Mouse (Mus musculus): ENCODE results near the gene Snrk. TPM values are rescaled to one million over a fixed set of nuclear protein-coding genes. Genes with fewer than 3 reads are reported as not detected.

Gene Snrk
- polyA plus RNA-seq, 1 experiment: 20.3 TPM

DNA sequence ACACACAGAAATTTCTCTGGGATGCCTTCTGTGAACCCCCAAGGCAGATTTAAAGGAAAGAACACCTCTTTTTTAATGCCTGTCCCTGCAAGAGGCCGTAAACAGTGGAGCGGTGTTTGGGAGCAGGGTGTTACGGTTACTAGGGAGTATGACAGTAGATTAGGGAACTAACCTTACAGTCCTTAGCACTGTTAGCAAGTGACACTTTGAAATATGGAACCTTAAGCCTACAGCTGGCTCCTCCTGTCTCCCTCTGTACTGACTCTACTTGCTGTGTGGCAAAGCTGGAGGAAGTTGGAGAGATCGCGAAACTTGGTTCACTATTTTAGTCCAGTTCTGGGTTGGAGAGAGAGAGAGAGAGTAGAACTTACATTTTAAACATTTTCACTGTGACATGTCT lies 5.0 kb downstream of the Snrk start:
- Histone ChIP-seq H3K9ac (ENCODE audit: low read depth, poor library complexity, severe bottlenecking) (no peak overlapping the region), H3K4me3 (ENCODE audit: low read depth, low read length) (no peak overlapping the region), H3K36me3 (ENCODE audit: control insufficient read depth, insufficient read depth, low read length, poor library complexity, severe bottlenecking) (no peaks in the 10 kb centered on the region), H3K4me1 (ENCODE audit: control insufficient read depth, insufficient read depth, low read length) (no peaks in the 10 kb centered on the region), H3K27ac (ENCODE audit: insufficient read depth, low read length) (no peak overlapping the region), H3K9me3 (replicated peaks; ENCODE audit: control insufficient read depth, insufficient read depth, low read length, poor library complexity, severe bottlenecking) (no peaks in the 10 kb centered on the region), H3K27me3 (ENCODE audit: control insufficient read depth, insufficient read depth, low read length, poor library complexity, severe bottlenecking) (no peaks in the 10 kb centered on the region; the same call in 1 of the 2 replicates)
- TF ChIP-seq EP300 (IDR thresholded peaks at IDR 0.05; ENCODE audit: insufficient read depth, low read depth, low read length) (no peak), CTCF (IDR thresholded peaks at IDR 0.05; ENCODE audit: low read depth, low read length) (no peak), POLR2A (IDR thresholded peaks at IDR 0.05; ENCODE audit: insufficient read depth, low read length) (no peak)

DNA sequence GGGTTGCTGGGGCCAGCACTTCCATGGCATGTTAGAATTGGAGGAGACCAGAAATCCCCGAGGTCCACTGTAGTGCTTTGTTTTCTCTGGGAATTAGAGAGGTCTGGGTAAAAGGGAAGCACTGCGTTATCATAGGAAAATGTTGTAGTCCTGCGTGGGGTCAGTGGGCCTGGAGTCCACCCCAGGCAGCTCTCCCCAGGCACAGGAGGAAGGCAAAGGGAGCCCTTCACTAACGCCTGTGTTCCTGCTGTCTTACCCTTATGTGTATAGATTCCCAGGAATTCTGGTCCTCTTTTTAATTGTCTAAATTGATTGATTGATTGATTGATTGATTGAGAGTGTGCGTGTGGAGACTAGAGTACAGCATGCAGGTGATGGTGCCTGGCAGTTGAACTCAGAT lies 6.1 kb downstream of the Snrk start:
- H3K9ac ChIP-seq (ENCODE audit: low read depth, poor library complexity, severe bottlenecking): no peak overlapping the region
- no peaks in the 10 kb centered on the region for H3K9me3 ChIP-seq (replicated peaks; ENCODE audit: control insufficient read depth, insufficient read depth, low read length, poor library complexity, severe bottlenecking)
- H3K27ac ChIP-seq (ENCODE audit: insufficient read depth, low read length): no peak overlapping the region
- H3K4me1 ChIP-seq (ENCODE audit: control insufficient read depth, insufficient read depth, low read length): no peaks in the 10 kb centered on the region
- H3K27me3 ChIP-seq (ENCODE audit: control insufficient read depth, insufficient read depth, low read length, poor library complexity, severe bottlenecking): no peaks in the 10 kb centered on the region; the same call in 1 of the 2 replicates
- TF ChIP-seq POLR2A (IDR thresholded peaks at IDR 0.05; ENCODE audit: insufficient read depth, low read length) (no peak), EP300 (IDR thresholded peaks at IDR 0.05; ENCODE audit: insufficient read depth, low read depth, low read length) (no peak), CTCF (IDR thresholded peaks at IDR 0.05; ENCODE audit: low read depth, low read length) (no peak)
- no peaks in the 10 kb centered on the region for H3K36me3 ChIP-seq (ENCODE audit: control insufficient read depth, insufficient read depth, low read length, poor library complexity, severe bottlenecking)
- no peak overlapping the region for H3K4me3 ChIP-seq (ENCODE audit: low read depth, low read length)

DNA sequence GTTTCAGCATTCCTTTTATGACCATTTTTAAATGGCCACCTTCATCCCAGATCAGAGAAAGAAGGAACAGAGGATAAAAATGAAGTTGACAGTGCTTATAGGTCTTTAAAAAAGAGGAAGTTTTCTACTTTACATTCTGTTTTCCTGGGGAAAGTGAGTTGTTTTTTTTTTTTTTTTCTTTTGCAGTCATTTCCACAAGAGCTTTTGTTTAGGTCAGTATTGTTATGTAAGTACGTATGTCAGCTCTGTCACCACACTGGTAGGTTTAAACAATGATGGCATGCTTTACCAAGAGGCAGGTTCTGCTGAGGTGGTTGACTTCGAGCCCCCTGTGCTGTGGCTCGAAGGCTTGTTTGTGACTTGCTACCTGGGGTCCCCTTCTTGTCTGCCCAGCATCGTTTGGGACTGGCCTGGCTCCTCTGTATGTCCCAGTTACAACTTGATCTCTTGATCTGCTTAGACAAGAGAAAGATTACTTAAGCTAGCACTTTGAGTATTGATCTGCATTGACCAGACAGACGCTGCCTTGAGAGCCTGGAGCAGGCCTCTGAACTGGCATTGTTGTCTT lies 8.7 kb downstream of the Snrk start:
- H3K9me3 ChIP-seq (replicated peaks; ENCODE audit: control insufficient read depth, insufficient read depth, low read length, poor library complexity, severe bottlenecking): no peaks in the 10 kb centered on the region
- no peak overlapping the region for H3K27ac ChIP-seq (ENCODE audit: insufficient read depth, low read length)
- H3K9ac ChIP-seq (ENCODE audit: low read depth, poor library complexity, severe bottlenecking): no peak overlapping the region
- H3K36me3 ChIP-seq (ENCODE audit: control insufficient read depth, insufficient read depth, low read length, poor library complexity, severe bottlenecking): no peaks in the 10 kb centered on the region
- H3K4me1 ChIP-seq (ENCODE audit: control insufficient read depth, insufficient read depth, low read length): no peaks in the 10 kb centered on the region
- H3K4me3 ChIP-seq (ENCODE audit: low read depth, low read length): no peak overlapping the region
- H3K27me3 ChIP-seq (ENCODE audit: control insufficient read depth, insufficient read depth, low read length, poor library complexity, severe bottlenecking): no peaks in the 10 kb centered on the region
- TF ChIP-seq POLR2A (IDR thresholded peaks at IDR 0.05; ENCODE audit: insufficient read depth, low read length): no peak
- no peak for TF ChIP-seq EP300 (IDR thresholded peaks at IDR 0.05; ENCODE audit: insufficient read depth, low read depth, low read length)
- TF ChIP-seq CTCF (IDR thresholded peaks at IDR 0.05; ENCODE audit: low read depth, low read length): no peak

- Histone ChIP-seq H3K36me3 (ENCODE audit: control insufficient read depth, insufficient read depth, low read length, poor library complexity, severe bottlenecking) (no peaks in the 10 kb centered on the region), H3K27ac (ENCODE audit: insufficient read depth, low read length) (no peak overlapping the region), H3K4me1 (ENCODE audit: control insufficient read depth, insufficient read depth, low read length) (no peaks in the 10 kb centered on the region), H3K4me3 (ENCODE audit: low read depth, low read length) (no peak overlapping the region), H3K9ac (ENCODE audit: low read depth, poor library complexity, severe bottlenecking) (no peak overlapping the region), H3K27me3 (ENCODE audit: control insufficient read depth, insufficient read depth, low read length, poor library complexity, severe bottlenecking) (no peaks in the 10 kb centered on the region), H3K9me3 (replicated peaks; ENCODE audit: control insufficient read depth, insufficient read depth, low read length, poor library complexity, severe bottlenecking) (no peaks in the 10 kb centered on the region)
- no peak for TF ChIP-seq CTCF (IDR thresholded peaks at IDR 0.05; ENCODE audit: low read depth, low read length)
- TF ChIP-seq POLR2A (IDR thresholded peaks at IDR 0.05; ENCODE audit: insufficient read depth, low read length): no peak
- no peak for TF ChIP-seq EP300 (IDR thresholded peaks at IDR 0.05; ENCODE audit: insufficient read depth, low read depth, low read length)
Measured at GRCm38 (mm10) chr9:122126790-122127189, 9.7 kb downstream of the Snrk start.

GRCm38 (mm10) chr9:122127271-122127785 lies 10.3 kb downstream of the Snrk start:
- no peaks in the 10 kb centered on the region for H3K27me3 ChIP-seq (ENCODE audit: control insufficient read depth, insufficient read depth, low read length, poor library complexity, severe bottlenecking)
- H3K36me3 ChIP-seq (ENCODE audit: control insufficient read depth, insufficient read depth, low read length, poor library complexity, severe bottlenecking): no peaks in the 10 kb centered on the region
- H3K27ac ChIP-seq (ENCODE audit: insufficient read depth, low read length): no peak overlapping the region
- H3K9me3 ChIP-seq (replicated peaks; ENCODE audit: control insufficient read depth, insufficient read depth, low read length, poor library complexity, severe bottlenecking): no peaks in the 10 kb centered on the region
- no peak overlapping the region for H3K9ac ChIP-seq (ENCODE audit: low read depth, poor library complexity, severe bottlenecking)
- H3K4me3 ChIP-seq (ENCODE audit: low read depth, low read length): no peak overlapping the region
- no peaks in the 10 kb centered on the region for H3K4me1 ChIP-seq (ENCODE audit: control insufficient read depth, insufficient read depth, low read length)
- TF ChIP-seq POLR2A (IDR thresholded peaks at IDR 0.05; ENCODE audit: insufficient read depth, low read length): no peak
- no peak for TF ChIP-seq EP300 (IDR thresholded peaks at IDR 0.05; ENCODE audit: insufficient read depth, low read depth, low read length)
- no peak for TF ChIP-seq CTCF (IDR thresholded peaks at IDR 0.05; ENCODE audit: low read depth, low read length)

GRCm38 (mm10) chr9:122128686-122129085 lies 11.6 kb downstream of the Snrk start:
- Histone ChIP-seq H3K27ac (ENCODE audit: insufficient read depth, low read length) (no peak overlapping the region), H3K4me3 (ENCODE audit: low read depth, low read length) (no peak overlapping the region), H3K36me3 (ENCODE audit: control insufficient read depth, insufficient read depth, low read length, poor library complexity, severe bottlenecking) (no peaks in the 10 kb centered on the region), H3K27me3 (ENCODE audit: control insufficient read depth, insufficient read depth, low read length, poor library complexity, severe bottlenecking) (no peaks in the 10 kb centered on the region), H3K4me1 (ENCODE audit: control insufficient read depth, insufficient read depth, low read length) (no peaks in the 10 kb centered on the region), H3K9me3 (replicated peaks; ENCODE audit: control insufficient read depth, insufficient read depth, low read length, poor library complexity, severe bottlenecking) (no peaks in the 10 kb centered on the region), H3K9ac (ENCODE audit: low read depth, poor library complexity, severe bottlenecking) (no peak overlapping the region)
- TF ChIP-seq POLR2A (IDR thresholded peaks at IDR 0.05; ENCODE audit: insufficient read depth, low read length): no peak
- TF ChIP-seq EP300 (IDR thresholded peaks at IDR 0.05; ENCODE audit: insufficient read depth, low read depth, low read length): no peak
- no peak for TF ChIP-seq CTCF (IDR thresholded peaks at IDR 0.05; ENCODE audit: low read depth, low read length)

Measured in ES-Bruce4 (cell line).